Mouse (Mus musculus) embryonic fibroblast, embryonic 13.5 days (primary cell): Measurements from ENCODE around the gene Tcea3. TPM values are rescaled to one million over a fixed set of nuclear protein-coding genes. Genes with fewer than 3 reads are reported as not detected.

ENCODE experiments used
- H3K27ac ChIP-seq: 2 replicates; pipeline ENCODE4 v1.5.1; 2012; ENCODE audit warnings: low read length, control low read depth, inconsistent platforms; ENCODE audit not compliant: insufficient read depth
- H3K4me1 ChIP-seq: 2 replicates; pipeline ENCODE4 v1.6.1; 2011; ENCODE audit warnings: low read length; ENCODE audit not compliant: control insufficient read depth, insufficient read depth
- H3K4me3 ChIP-seq: 2 replicates; pipeline ENCODE4 v1.5.1; 2011; ENCODE audit warnings: mild to moderate bottlenecking, control low read depth, low read length; ENCODE audit not compliant: insufficient read depth
- CTCF ChIP-seq: IDR thresholded peaks from 2 replicates; pipeline ENCODE4 v1.5.1; 2011; ENCODE audit warnings: mild to moderate bottlenecking, control low read depth, low read length, moderate library complexity, borderline replicate concordance; ENCODE audit not compliant: insufficient read depth
- POLR2A ChIP-seq: IDR thresholded peaks from 2 replicates; pipeline ENCODE4 v1.6.1; 2011; ENCODE audit warnings: low read depth, mild to moderate bottlenecking, control low read depth, low read length, moderate library complexity
- polyA plus RNA-seq: library from polyadenylated mRNA; stranded (reverse); fragments of >200 nt; gene quantifications from 2 replicates; pipeline ENCODE4 v1.2.4, GENCODE M21; 2011; ENCODE audit warnings: low read depth; ENCODE audit not compliant: missing spikeins, insufficient read length

Tcea3 gene
- polyA plus RNA-seq, 1 experiment: 15.6 TPM

GRCm38 (mm10) chr4:136289918-136290780, 42.6 kb downstream of the Tcea3 start:
- no peak for TF ChIP-seq POLR2A
- no peak for TF ChIP-seq CTCF
- no peak overlapping the region for H3K4me3 ChIP-seq
- no peak overlapping the region for H3K27ac ChIP-seq
- H3K4me1 ChIP-seq: no peaks in the 10 kb centered on the region

GRCm38 (mm10) chr4:136290781-136291595, 43.5 kb downstream of the Tcea3 start:
- H3K27ac ChIP-seq: no peak overlapping the region
- TF ChIP-seq POLR2A: no peak
- TF ChIP-seq CTCF: no peak
- H3K4me3 ChIP-seq: no peak overlapping the region
- H3K4me1 ChIP-seq: no peaks in the 10 kb centered on the region

DNA sequence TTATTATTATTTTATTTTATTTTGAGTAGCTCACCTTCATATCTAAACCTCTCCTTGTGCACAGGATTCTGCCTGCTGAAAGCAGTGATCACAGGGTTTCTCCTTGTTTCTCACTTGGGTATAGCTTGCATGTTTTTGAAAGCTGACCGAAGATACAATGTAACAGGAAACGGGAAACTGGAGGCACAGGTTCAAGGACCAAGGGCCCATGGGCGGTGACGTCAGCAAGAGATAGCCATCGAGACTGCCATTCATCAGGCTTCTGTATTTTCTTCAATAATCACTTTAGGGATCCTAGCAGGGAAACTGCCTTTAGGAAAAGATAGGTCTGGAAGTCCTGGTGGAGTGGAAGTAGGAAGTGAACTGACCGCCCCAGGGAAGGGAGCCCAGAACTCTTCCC, 44.2 kb downstream of the Tcea3 start:
- H3K27ac ChIP-seq: no peak overlapping the region
- H3K4me3 ChIP-seq: no peak overlapping the region
- no peaks in the 10 kb centered on the region for H3K4me1 ChIP-seq
- no peak for TF ChIP-seq CTCF
- no peak for TF ChIP-seq POLR2A

DNA sequence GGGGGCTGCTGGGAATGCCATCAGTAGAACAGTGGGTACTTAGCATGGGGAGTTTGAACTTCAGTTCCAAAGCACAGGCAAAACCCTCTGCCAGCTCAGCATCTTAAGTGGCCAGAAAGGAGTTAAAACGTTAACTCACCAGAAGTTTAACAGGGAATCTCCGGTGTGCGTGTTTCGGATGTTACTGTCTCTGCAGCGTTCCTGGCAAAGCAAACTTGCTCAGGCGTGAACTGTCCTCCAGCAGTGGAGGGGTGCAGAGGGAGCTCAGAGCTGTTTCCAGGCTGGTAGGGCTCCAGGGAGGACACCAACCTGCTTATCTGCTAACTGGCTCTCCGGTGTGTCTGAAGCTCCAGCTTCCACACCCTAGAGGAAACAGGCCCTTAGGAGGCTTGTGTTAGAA, 48.4 kb downstream of the Tcea3 start:
- TF ChIP-seq POLR2A (no peak), CTCF (no peak)
- Histone ChIP-seq H3K27ac (no peak overlapping the region), H3K4me1 (no peaks in the 10 kb centered on the region), H3K4me3 (no peak overlapping the region)

DNA sequence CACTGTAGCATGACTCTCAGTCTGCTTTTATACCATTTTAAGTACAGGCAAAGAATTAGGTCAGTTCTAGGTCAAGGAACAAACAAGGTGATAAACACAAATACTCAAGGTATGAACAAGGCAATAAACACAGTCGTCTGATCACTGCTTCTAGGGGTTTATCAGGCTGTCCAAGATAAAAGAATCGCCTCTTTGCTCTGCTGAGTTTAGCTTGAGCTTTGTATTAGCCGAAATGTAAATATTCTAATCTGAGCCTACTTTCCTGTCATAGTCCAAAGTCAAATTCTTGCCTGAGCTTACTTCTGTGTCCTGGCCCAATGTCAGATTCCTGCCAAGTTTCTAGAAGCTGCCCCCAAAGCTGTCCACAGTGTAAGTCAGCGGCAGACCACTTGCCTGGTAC, 54.9 kb downstream of the Tcea3 start:
- Histone ChIP-seq H3K27ac (no peak overlapping the region), H3K4me1 (no peaks in the 10 kb centered on the region), H3K4me3 (no peak overlapping the region)
- TF ChIP-seq POLR2A: no peak
- no peak for TF ChIP-seq CTCF

- Histone ChIP-seq H3K4me3 (no peak overlapping the region), H3K27ac (no peak overlapping the region), H3K4me1 (no peaks in the 10 kb centered on the region)
- TF ChIP-seq CTCF (no peak), POLR2A (no peak)
Observed at GRCm38 (mm10) chr4:136304181-136304580, 56.7 kb downstream of the Tcea3 start.

GRCm38 (mm10) chr4:136308355-136308754, 60.8 kb downstream of the Tcea3 start:
- no peak overlapping the region for H3K4me3 ChIP-seq
- H3K27ac ChIP-seq: no peak overlapping the region
- peaks cover 5% of the 10 kb centered on the region for H3K4me1 ChIP-seq
- no peak for TF ChIP-seq POLR2A

DNA sequence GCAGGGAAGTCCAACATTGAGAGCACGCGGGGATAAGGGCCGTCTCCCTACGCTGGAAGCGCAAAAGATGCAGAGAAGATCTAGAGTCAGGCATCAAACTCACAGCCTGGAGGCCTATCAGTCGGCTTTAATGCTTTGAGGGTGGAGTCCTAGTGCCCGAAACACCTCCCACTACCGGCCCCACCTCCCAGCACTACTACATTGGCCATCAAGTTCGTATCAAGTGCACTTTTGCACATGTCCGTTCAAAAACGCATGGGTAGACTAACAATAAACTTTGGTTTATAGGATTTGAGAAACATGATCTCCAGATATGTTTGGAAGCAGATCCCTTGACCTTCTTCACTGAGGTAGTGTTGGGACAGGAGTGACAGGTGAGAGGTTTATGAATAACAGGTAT, 62.3 kb downstream of the Tcea3 start:
- peaks cover 5% of the 10 kb centered on the region for H3K4me1 ChIP-seq
- TF ChIP-seq CTCF (no peak), POLR2A (peak; percentile 54; the same call in 1 of the 2 replicates)
- peak overlapping the region; percentile 76 for H3K4me3 ChIP-seq
- H3K27ac ChIP-seq: peak overlapping the region; percentile 68; the same call in 1 of the 2 replicates

GRCm38 (mm10) chr4:136310229-136311041, 62.9 kb downstream of the Tcea3 start, which contains the start of gene Hnrnpr:
Hnrnpr (plus strand) TSS chr4:136310942.
- Histone ChIP-seq H3K4me3 (peak within 1 kb of the TSS; percentile 95), H3K4me1 (peaks cover 7% of the 10 kb centered on the region), H3K27ac (peak within 1 kb of the TSS; percentile 76)
- no peak for TF ChIP-seq CTCF
- TF ChIP-seq POLR2A: peak; percentile 63
